Mouse (Mus musculus) heart, postnatal 36 days (tissue): ENCODE results near the gene Cd200r2. TPM values are rescaled to one million over a fixed set of nuclear protein-coding genes. Genes with fewer than 3 reads are reported as not detected.
"Not testable (repeated sequence)": the region's sequence is repeated elsewhere in the genome, so short reads cannot be mapped to it uniquely, and the experiment has no call there.

ENCODE experiments used
- DNase-seq, 2 experiments: peaks; one replicate each; pipeline ENCODE4 v3.0.0; 2021 to 2022
- intact Hi-C: fragments of 180-260 bp; cut with DNase I; formaldehyde crosslinking; loops from one replicate; pipeline ENCODE4 v1.15.1; 2025
- total RNA-seq, 2 experiments: library from RNA; stranded (reverse); gene quantifications; 2 replicates each; pipeline ENCODE4 v1.2.3; 2021

Gene Cd200r2
- total RNA-seq = not detected

GRCm38 (mm10) chr16:44866797-44867196, at the start of gene Cd200r2:
Gene Cd200r2, plus strand, starts transcription at chr16:44867097.
- intact Hi-C loops = loop anchor here (5.0 kb wide), 1 partner anchor 54 kb away; the partner anchor contains the start of gene Cd200r4
- no peak for DNase-seq

- intact Hi-C loops = no loop called here
- no peak for DNase-seq
These were observed 48.9 kb upstream of the Cd200r2 start for GRCm38 (mm10) chr16:44818010-44818409.

GRCm38 (mm10) chr16:44820545-44820944, 46.4 kb upstream of the Cd200r2 start:
- intact Hi-C loops = no loop called here
- DNase-seq = no peak

- DNase-seq = no peak
- intact Hi-C loops = no loop called here
These were observed 34.6 kb upstream of the Cd200r2 start for GRCm38 (mm10) chr16:44832286-44832685.

GRCm38 (mm10) chr16:44833189-44833588, 33.7 kb upstream of the Cd200r2 start:
- intact Hi-C loops, DNase-seq: not testable (repeated sequence)

- no peak for DNase-seq
- intact Hi-C loops = no loop called here
These were observed 8.3 kb downstream of the Cd200r2 start for GRCm38 (mm10) chr16:44875178-44875577.

GRCm38 (mm10) chr16:44876625-44877024, 9.7 kb downstream of the Cd200r2 start:
- intact Hi-C loops = no loop called here
- DNase-seq = no peak

GRCm38 (mm10) chr16:44877595-44877994, 10.7 kb downstream of the Cd200r2 start:
- intact Hi-C loops = no loop called here
- no peak for DNase-seq

- no peak for DNase-seq
- intact Hi-C loops = no loop called here
These were observed 23.9 kb downstream of the Cd200r2 start for GRCm38 (mm10) chr16:44890814-44891213.

- no peak for DNase-seq
- intact Hi-C loops = no loop called here
These were observed 65.1 kb downstream of the Cd200r2 start for GRCm38 (mm10) chr16:44932016-44932415.

GRCm38 (mm10) chr16:44943468-44943867, 76.6 kb downstream of the Cd200r2 start, which contains the start of gene Cd200r3:
Gene Cd200r3, plus strand, starts transcription at chr16:44943678.
- intact Hi-C loops = no loop called here
- no peak for DNase-seq

GRCm38 (mm10) chr16:44951360-44952114, 84.6 kb downstream of the Cd200r2 start:
- intact Hi-C loops = no loop called here

GRCm38 (mm10) chr16:44962296-44962695, 95.4 kb downstream of the Cd200r2 start:
- intact Hi-C loops = loop anchor here (5.0 kb wide), 2 partner anchors 55 to 195 kb away; partner anchors contain the start of gene Cd200r1
- no peak for DNase-seq

More at GRCm38 (mm10) chr16:44951360-44952114, 84.6 kb downstream of the Cd200r2 start:
- DNase-seq = no peak

- intact Hi-C loops = loop anchor here (5.0 kb wide), 2 partner anchors 55 to 195 kb away; partner anchors contain the start of gene Cd200r1
- peak; percentile 7 to 25 for DNase-seq
These were observed 95.9 kb downstream of the Cd200r2 start for GRCm38 (mm10) chr16:44962777-44963176.

- DNase-seq = no peak
- intact Hi-C loops = loop anchor here (2.0 to 5.0 kb wide), 3 partner anchors 53 to 197 kb away; partner anchors contain the start of gene Cd200r1
These were observed 97.9 kb downstream of the Cd200r2 start for GRCm38 (mm10) chr16:44964526-44965374.

- DNase-seq = no peak
- intact Hi-C loops = loop anchor here (2.0 kb wide), 1 partner anchor 123 kb away; no protein-coding TSS in a partner anchor
These were observed 98.5 kb downstream of the Cd200r2 start for GRCm38 (mm10) chr16:44965428-44965827.

Other genes starting within 250 kb of the Cd200r2 start
- 1 to 10 TPM; 5.1 to 5.7 TPM for gene Nepro, start 142.8 kb upstream of the Cd200r2 start, total RNA-seq
- gene Gtpbp8, start 120.7 kb upstream of the Cd200r2 start, total RNA-seq = 10 to 100 TPM; 10.1 to 10.2 TPM
- under 1 TPM in 1 of 2 experiments, not detected in 1; 0.41 TPM for gene Cd200r1, start 101.4 kb upstream of the Cd200r2 start, total RNA-seq
- not detected for gene Cd200r4, start 55.4 kb upstream of the Cd200r2 start, total RNA-seq
- not detected for gene Cd200r3, start 76.6 kb downstream of the Cd200r2 start, total RNA-seq
- gene Ccdc80, start 226.3 kb downstream of the Cd200r2 start, total RNA-seq = 10 to 100 TPM; 85.3 to 92.6 TPM